Mouse (Mus musculus): ENCODE results near the gene Thbs4. TPM values are rescaled to one million over a fixed set of nuclear protein-coding genes. Genes with fewer than 3 reads are reported as not detected.

Gene Thbs4
- polyA plus RNA-seq, 1 experiment from 2014 or later, result 0.87 TPM

DNA sequence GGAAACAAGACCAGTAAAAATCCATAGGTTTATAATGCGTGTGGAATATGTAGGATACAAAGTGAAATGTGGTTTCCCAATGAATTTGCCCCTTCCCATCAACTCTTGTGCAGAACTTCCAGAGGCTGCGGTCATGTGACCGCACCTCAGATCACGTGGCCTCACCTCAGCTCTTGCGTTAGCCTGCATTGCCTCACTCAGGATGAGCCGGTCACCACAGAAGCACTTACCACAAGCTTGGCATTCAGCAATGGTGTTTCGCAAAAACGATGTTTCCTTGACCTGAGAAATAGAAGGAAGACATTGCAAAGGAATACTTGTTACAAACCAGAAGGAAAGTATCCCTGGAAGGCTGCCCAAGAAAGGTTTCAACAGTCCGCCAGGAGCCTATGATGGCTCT lies 19.7 kb downstream of the Thbs4 start:
- H3K27ac ChIP-seq (ENCODE audit: low read depth, low read length), result no peak overlapping the region
- 92% methylated on average over 9 of the region's 9 CpGs for WGBS
- H3K4me1 ChIP-seq (ENCODE audit: control insufficient read depth, insufficient read depth, low read length), result no peaks in the 10 kb centered on the region
- H3K9ac ChIP-seq (ENCODE audit: low read depth, low read length), result no peak overlapping the region
- no peak for ATAC-seq (ENCODE audit: low FRiP score, low TSS enrichment)
- no peak overlapping the region for H3K4me3 ChIP-seq (ENCODE audit: low read length)
- H3K9me3 ChIP-seq (ENCODE audit: control insufficient read depth, low read length), result no peaks in the 10 kb centered on the region
- no peak overlapping the region for H3K4me2 ChIP-seq (replicated peaks; ENCODE audit: low read depth, low read length)
- H3K27me3 ChIP-seq (ENCODE audit: control insufficient read depth, insufficient read depth, low read length), result no peaks in the 10 kb centered on the region
- no peaks in the 10 kb centered on the region for H3K36me3 ChIP-seq (ENCODE audit: control insufficient read depth, insufficient read depth, low read length)

DNA sequence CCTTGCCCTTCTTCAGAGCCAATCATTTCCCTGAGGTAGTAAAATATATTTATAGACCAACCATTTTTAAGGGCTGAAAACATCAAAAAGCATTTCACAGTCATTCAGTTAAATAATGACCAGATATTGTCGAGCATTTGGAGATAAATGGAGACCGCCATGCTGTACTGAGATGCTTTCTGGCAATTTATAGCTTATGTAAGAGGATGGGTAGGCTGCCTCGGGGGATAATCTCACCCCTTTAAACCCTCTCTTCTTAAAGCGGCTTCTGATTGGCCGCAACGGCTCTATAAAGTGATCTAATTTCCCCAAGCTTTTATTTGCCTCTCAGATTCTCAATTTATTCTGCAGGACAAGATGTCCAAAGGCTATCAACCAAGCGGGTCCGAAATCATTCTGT lies 22.1 kb downstream of the Thbs4 start:
- no peaks in the 10 kb centered on the region for H3K27me3 ChIP-seq (ENCODE audit: control insufficient read depth, insufficient read depth, low read length)
- H3K27ac ChIP-seq (ENCODE audit: low read depth, low read length), result no peak overlapping the region
- WGBS, result 72% methylated on average over 8 of the region's 8 CpGs
- no peak overlapping the region for H3K4me2 ChIP-seq (replicated peaks; ENCODE audit: low read depth, low read length)
- H3K4me1 ChIP-seq (ENCODE audit: control insufficient read depth, insufficient read depth, low read length), result no peaks in the 10 kb centered on the region
- no peak for ATAC-seq (ENCODE audit: low FRiP score, low TSS enrichment)
- no peaks in the 10 kb centered on the region for H3K36me3 ChIP-seq (ENCODE audit: control insufficient read depth, insufficient read depth, low read length)
- no peak overlapping the region for H3K4me3 ChIP-seq (ENCODE audit: low read length)
- H3K9me3 ChIP-seq (ENCODE audit: control insufficient read depth, low read length), result no peaks in the 10 kb centered on the region
- H3K9ac ChIP-seq (ENCODE audit: low read depth, low read length), result no peak overlapping the region

DNA sequence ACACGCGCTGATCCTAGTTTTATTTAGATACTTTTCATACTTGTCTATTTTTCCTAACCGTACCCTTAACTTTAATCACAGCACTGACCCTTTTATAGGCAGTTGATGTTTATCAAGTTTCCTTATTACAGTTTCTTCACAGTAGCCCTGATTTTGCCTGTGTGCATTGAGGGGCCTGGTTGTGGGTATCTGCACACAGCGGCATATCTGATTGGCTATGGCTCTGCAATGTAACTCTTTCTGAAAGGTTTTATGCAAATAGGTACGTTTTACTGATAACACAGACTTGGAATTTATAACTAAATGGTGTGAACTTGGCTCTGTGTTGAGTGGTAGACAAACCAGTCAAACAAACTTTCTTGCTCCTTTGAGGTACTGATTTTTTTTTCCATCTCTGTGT lies 23.1 kb downstream of the Thbs4 start:
- ATAC-seq (ENCODE audit: low FRiP score, low TSS enrichment), result no peak
- no peaks in the 10 kb centered on the region for H3K36me3 ChIP-seq (ENCODE audit: control insufficient read depth, insufficient read depth, low read length)
- H3K9ac ChIP-seq (ENCODE audit: low read depth, low read length), result no peak overlapping the region
- H3K27me3 ChIP-seq (ENCODE audit: control insufficient read depth, insufficient read depth, low read length), result no peaks in the 10 kb centered on the region
- H3K4me2 ChIP-seq (replicated peaks; ENCODE audit: low read depth, low read length), result no peak overlapping the region
- H3K4me1 ChIP-seq (ENCODE audit: control insufficient read depth, insufficient read depth, low read length), result no peaks in the 10 kb centered on the region
- no peak overlapping the region for H3K27ac ChIP-seq (ENCODE audit: low read depth, low read length)
- H3K9me3 ChIP-seq (ENCODE audit: control insufficient read depth, low read length), result no peaks in the 10 kb centered on the region
- no peak overlapping the region for H3K4me3 ChIP-seq (ENCODE audit: low read length)
- WGBS, result 80% methylated on average over 5 of the region's 5 CpGs

DNA sequence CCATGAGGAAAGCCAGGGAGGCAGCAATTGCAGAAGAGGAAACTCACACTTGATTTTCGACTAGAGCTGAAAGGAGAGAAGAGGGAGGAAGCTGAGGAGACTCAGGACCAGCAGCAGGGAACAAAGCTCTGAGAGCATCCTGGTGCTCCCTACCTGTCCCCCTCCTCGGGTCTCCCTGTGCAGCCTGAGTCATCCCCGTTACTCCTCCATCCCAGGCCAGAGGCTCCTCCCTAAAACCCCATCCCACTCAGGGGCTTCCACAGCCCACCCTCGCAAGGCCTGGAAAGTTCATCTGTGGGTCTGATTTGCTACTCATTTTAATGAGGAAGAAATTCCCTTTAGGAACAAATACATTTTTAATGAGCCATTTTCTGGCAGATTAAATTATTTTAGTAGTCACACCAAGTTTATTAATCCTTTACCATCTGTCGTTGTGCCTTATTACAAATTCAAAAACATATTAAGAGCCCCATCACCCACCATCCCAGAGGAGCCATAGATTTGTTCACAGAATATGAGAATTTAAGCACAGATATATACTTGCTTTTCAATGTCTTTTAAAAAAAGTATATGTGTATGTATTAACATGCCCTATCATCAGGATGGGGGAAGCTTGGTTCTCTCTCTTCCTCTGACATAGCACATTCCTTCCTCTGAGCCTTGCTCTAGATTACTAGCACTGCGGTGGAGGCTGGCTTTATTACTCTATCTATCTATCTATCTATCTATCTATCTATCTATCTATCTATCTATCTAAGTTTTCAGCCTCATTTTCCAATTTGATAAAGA lies 29.0 kb downstream of the Thbs4 start:
- no peak for ATAC-seq (ENCODE audit: low FRiP score, low TSS enrichment)

DNA sequence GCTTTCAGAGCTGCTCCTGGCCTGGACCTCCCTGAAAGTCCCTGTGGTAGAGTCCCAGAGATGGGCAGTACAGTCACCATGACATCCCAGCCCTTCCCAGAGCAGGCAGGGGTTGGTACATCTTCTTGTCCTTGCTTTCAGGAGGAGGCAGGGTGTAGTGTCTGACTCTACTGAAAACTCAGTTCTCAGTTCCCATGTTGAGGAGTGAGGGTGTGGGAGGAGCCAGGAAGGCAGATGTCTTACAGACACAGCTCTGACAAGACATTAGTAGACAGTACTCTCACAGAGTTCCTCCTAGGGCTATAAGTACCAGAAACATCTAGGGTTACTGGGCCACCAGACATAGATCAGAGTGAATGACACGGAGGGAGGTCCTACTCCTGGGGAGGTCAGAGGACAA lies 32.3 kb downstream of the Thbs4 start:
- H3K36me3 ChIP-seq (ENCODE audit: control insufficient read depth, insufficient read depth, low read length), result no peaks in the 10 kb centered on the region
- no peaks in the 10 kb centered on the region for H3K27me3 ChIP-seq (ENCODE audit: control insufficient read depth, insufficient read depth, low read length)
- no peak overlapping the region for H3K4me3 ChIP-seq (ENCODE audit: low read length)
- no peak overlapping the region for H3K4me2 ChIP-seq (replicated peaks; ENCODE audit: low read depth, low read length)
- 33% methylated on average over 1 of the region's 1 CpGs for WGBS
- H3K9me3 ChIP-seq (ENCODE audit: control insufficient read depth, low read length), result no peaks in the 10 kb centered on the region
- no peak for ATAC-seq (ENCODE audit: low FRiP score, low TSS enrichment)
- H3K27ac ChIP-seq (ENCODE audit: low read depth, low read length), result no peak overlapping the region
- no peaks in the 10 kb centered on the region for H3K4me1 ChIP-seq (ENCODE audit: control insufficient read depth, insufficient read depth, low read length)
- no peak overlapping the region for H3K9ac ChIP-seq (ENCODE audit: low read depth, low read length)

More for the DNA sequence above, 29.0 kb downstream of the Thbs4 start:
- H3K4me3 ChIP-seq (ENCODE audit: low read length), result no peak overlapping the region
- H3K27ac ChIP-seq (ENCODE audit: low read depth, low read length), result no peak overlapping the region
- H3K4me1 ChIP-seq (ENCODE audit: control insufficient read depth, insufficient read depth, low read length), result no peaks in the 10 kb centered on the region
- WGBS, result 72% methylated on average over 6 of the region's 6 CpGs
- H3K27me3 ChIP-seq (ENCODE audit: control insufficient read depth, insufficient read depth, low read length), result no peaks in the 10 kb centered on the region
- no peak overlapping the region for H3K4me2 ChIP-seq (replicated peaks; ENCODE audit: low read depth, low read length)
- H3K36me3 ChIP-seq (ENCODE audit: control insufficient read depth, insufficient read depth, low read length), result no peaks in the 10 kb centered on the region
- no peak overlapping the region for H3K9ac ChIP-seq (ENCODE audit: low read depth, low read length)
- no peaks in the 10 kb centered on the region for H3K9me3 ChIP-seq (ENCODE audit: control insufficient read depth, low read length)

DNA sequence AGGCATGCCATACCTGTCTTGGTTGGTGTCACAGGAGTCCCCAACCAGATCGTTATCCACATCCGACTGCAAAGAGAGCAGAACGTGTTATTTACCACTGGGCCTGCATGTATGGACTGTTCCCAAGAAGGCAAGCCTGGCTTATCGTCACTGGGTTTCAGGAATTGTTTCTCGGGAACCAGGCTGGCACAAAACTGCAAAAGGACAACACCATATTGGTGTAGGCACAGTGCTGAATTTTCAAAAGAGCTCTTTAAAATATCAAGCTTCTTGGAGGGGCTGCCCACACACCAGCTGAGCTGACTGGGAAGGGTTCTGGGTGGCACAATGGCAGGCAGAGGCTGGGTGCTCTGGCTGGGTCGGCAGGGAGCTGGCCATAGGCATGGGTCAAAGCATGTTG lies 34.1 kb downstream of the Thbs4 start:
- no peaks in the 10 kb centered on the region for H3K9me3 ChIP-seq (ENCODE audit: control insufficient read depth, low read length)
- no peak overlapping the region for H3K27ac ChIP-seq (ENCODE audit: low read depth, low read length)
- no peaks in the 10 kb centered on the region for H3K27me3 ChIP-seq (ENCODE audit: control insufficient read depth, insufficient read depth, low read length)
- no peak overlapping the region for H3K4me2 ChIP-seq (replicated peaks; ENCODE audit: low read depth, low read length)
- no peak overlapping the region for H3K4me3 ChIP-seq (ENCODE audit: low read length)
- no peaks in the 10 kb centered on the region for H3K36me3 ChIP-seq (ENCODE audit: control insufficient read depth, insufficient read depth, low read length)
- H3K4me1 ChIP-seq (ENCODE audit: control insufficient read depth, insufficient read depth, low read length), result no peaks in the 10 kb centered on the region
- 89% methylated on average over 6 of the region's 6 CpGs for WGBS
- H3K9ac ChIP-seq (ENCODE audit: low read depth, low read length), result no peak overlapping the region
- ATAC-seq (ENCODE audit: low FRiP score, low TSS enrichment), result no peak

DNA sequence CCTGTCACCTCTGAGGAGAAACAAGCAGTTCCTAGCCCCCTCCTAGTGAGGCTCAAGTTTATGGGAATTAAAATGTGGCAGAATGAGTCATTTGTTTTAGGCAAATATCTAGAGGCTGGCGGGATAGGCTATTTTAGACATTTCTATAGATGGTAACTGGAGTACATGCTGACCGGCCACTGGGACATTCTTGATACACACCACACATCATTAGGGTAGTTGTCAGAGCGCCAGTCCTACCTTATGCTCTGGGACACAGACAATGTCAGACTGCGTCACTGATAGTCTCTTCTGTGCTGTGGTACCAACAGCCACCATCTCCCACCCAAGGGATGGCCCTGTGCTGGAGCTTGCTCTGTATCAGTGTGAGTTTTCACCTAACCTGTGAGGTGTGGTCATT lies 35.5 kb downstream of the Thbs4 start:
- ATAC-seq (ENCODE audit: low FRiP score, low TSS enrichment), result no peak
- 92% methylated on average over 4 of the region's 4 CpGs for WGBS

DNA sequence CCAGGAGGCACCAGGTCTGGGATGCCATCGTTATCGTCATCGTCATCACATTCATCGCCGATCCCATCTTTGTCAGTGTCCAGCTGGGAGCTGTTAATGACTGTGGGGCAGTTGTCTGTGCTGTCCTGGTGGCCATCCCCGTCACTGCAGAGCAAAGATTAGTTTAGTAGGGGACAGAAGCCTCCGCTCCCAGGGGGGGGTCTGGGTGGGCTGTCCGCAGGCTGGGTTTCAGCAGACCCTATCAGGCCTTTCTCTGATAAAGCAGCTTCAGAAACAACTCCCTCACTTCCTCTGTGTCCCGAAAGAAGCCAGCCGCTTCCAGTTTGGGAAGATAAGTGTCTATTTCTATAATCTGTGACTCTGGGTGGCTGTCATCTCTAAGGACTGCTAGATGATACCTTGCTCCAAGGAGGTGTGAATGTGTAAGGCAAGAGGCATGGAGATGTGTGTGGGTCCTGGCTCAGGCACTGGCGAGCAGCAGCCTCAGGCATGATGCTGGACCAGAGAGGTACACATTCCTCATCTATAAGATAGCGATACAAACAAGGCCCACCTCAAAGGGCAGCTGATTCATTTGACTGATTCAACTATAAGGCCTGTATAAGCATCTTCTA lies 36.5 kb downstream of the Thbs4 start:
- ATAC-seq (ENCODE audit: low FRiP score, low TSS enrichment), result no peak
- 86% methylated on average over 12 of the region's 12 CpGs for WGBS

More for the DNA sequence above, 35.5 kb downstream of the Thbs4 start:
- Histone ChIP-seq H3K4me1 (ENCODE audit: control insufficient read depth, insufficient read depth, low read length) (no peaks in the 10 kb centered on the region), H3K9me3 (ENCODE audit: control insufficient read depth, low read length) (no peaks in the 10 kb centered on the region), H3K27me3 (ENCODE audit: control insufficient read depth, insufficient read depth, low read length) (no peaks in the 10 kb centered on the region), H3K27ac (ENCODE audit: low read depth, low read length) (no peak overlapping the region), H3K4me2 (replicated peaks; ENCODE audit: low read depth, low read length) (no peak overlapping the region), H3K36me3 (ENCODE audit: control insufficient read depth, insufficient read depth, low read length) (no peaks in the 10 kb centered on the region), H3K9ac (ENCODE audit: low read depth, low read length) (no peak overlapping the region), H3K4me3 (ENCODE audit: low read length) (no peak overlapping the region)

DNA sequence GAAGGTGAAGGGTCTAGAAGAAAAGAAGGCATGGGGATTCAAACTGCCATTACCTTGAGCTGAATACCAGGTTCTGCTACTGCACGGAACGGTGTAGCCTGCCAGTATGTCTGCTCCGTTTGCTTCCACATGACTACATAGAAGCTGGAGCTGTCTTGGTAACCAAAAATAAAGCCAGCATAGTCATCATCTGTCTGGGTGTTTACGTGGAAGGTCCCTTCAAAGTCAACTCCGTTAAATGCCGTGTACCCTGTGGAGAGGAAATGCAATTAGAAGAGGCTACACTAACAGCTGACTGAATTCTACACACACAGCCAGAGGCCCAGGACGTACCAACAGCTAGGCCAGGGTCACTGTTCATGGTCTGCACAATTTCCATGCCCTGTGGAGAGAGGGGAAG lies 39.6 kb downstream of the Thbs4 start:
- no peak for ATAC-seq (ENCODE audit: low FRiP score, low TSS enrichment)
- H3K9me3 ChIP-seq (ENCODE audit: control insufficient read depth, low read length), result no peaks in the 10 kb centered on the region
- H3K27me3 ChIP-seq (ENCODE audit: control insufficient read depth, insufficient read depth, low read length), result no peaks in the 10 kb centered on the region
- H3K4me1 ChIP-seq (ENCODE audit: control insufficient read depth, insufficient read depth, low read length), result no peaks in the 10 kb centered on the region
- 87% methylated on average over 7 of the region's 7 CpGs for WGBS
- no peak overlapping the region for H3K4me2 ChIP-seq (replicated peaks; ENCODE audit: low read depth, low read length)
- no peaks in the 10 kb centered on the region for H3K36me3 ChIP-seq (ENCODE audit: control insufficient read depth, insufficient read depth, low read length)
- H3K9ac ChIP-seq (ENCODE audit: low read depth, low read length), result no peak overlapping the region
- H3K4me3 ChIP-seq (ENCODE audit: low read length), result no peak overlapping the region
- no peak overlapping the region for H3K27ac ChIP-seq (ENCODE audit: low read depth, low read length)

More for the DNA sequence above, 36.5 kb downstream of the Thbs4 start:
- no peaks in the 10 kb centered on the region for H3K9me3 ChIP-seq (ENCODE audit: control insufficient read depth, low read length)
- H3K36me3 ChIP-seq (ENCODE audit: control insufficient read depth, insufficient read depth, low read length), result no peaks in the 10 kb centered on the region
- no peak overlapping the region for H3K4me2 ChIP-seq (replicated peaks; ENCODE audit: low read depth, low read length)
- H3K27ac ChIP-seq (ENCODE audit: low read depth, low read length), result no peak overlapping the region
- H3K4me3 ChIP-seq (ENCODE audit: low read length), result no peak overlapping the region
- H3K4me1 ChIP-seq (ENCODE audit: control insufficient read depth, insufficient read depth, low read length), result no peaks in the 10 kb centered on the region
- H3K27me3 ChIP-seq (ENCODE audit: control insufficient read depth, insufficient read depth, low read length), result no peaks in the 10 kb centered on the region
- H3K9ac ChIP-seq (ENCODE audit: low read depth, low read length), result no peak overlapping the region

Data from kidney, embryonic 14.5 days (tissue).